Mouse (Mus musculus) mouse embryonic stem cell (cell line): ENCODE results near the gene Slc4a4.

Experiments
- in situ Hi-C, 2 experiments: fragments of 300-500 bp; cut with MboI; formaldehyde crosslinking; loops; 1 replicate in 1 of 2; 3 replicates in 1 of 2; pipeline ENCODE4 v1.14.3; 2019 to 2020; ENCODE audit warnings: low sequenced_read_pairs in 2 of 2, low pct_unique_long_range_greater_than_20kb in 1 of 2, mixed read lengths in 1 of 2; ENCODE audit not compliant: unreplicated experiment in 1 of 2

Slc4a4 gene

GRCm38 (mm10) chr5:89036147-89036546 is 149.5 kb downstream of the Slc4a4 start:
- in situ Hi-C loops: no loop called here

GRCm38 (mm10) chr5:89040814-89041213 is 154.2 kb downstream of the Slc4a4 start:
- in situ Hi-C loops: no loop called here

- in situ Hi-C loops: no loop called here
These were observed 157.2 kb downstream of the Slc4a4 start for GRCm38 (mm10) chr5:89043846-89044245.

- in situ Hi-C loops: no loop called here
These were observed 158.2 kb downstream of the Slc4a4 start for GRCm38 (mm10) chr5:89044801-89045200.

- in situ Hi-C loops: no loop called here
These were observed 165.0 kb downstream of the Slc4a4 start for GRCm38 (mm10) chr5:89051577-89051976.

GRCm38 (mm10) chr5:89052230-89052629 is 165.6 kb downstream of the Slc4a4 start:
- in situ Hi-C loops: no loop called here

- in situ Hi-C loops: no loop called here
These were observed 169.0 kb downstream of the Slc4a4 start for GRCm38 (mm10) chr5:89055656-89056055.

- in situ Hi-C loops: no loop called here
These were observed 169.8 kb downstream of the Slc4a4 start for GRCm38 (mm10) chr5:89056370-89056769.

- in situ Hi-C loops: no loop called here
These were observed 174.5 kb downstream of the Slc4a4 start for GRCm38 (mm10) chr5:89061097-89061496.

GRCm38 (mm10) chr5:89062286-89062685 is 175.7 kb downstream of the Slc4a4 start:
- in situ Hi-C loops: no loop called here

GRCm38 (mm10) chr5:89067111-89067510 is 180.5 kb downstream of the Slc4a4 start:
- in situ Hi-C loops: no loop called here

- in situ Hi-C loops: no loop called here
These were observed 181.5 kb downstream of the Slc4a4 start for GRCm38 (mm10) chr5:89068072-89068471.

GRCm38 (mm10) chr5:89070051-89070450 is 183.4 kb downstream of the Slc4a4 start:
- in situ Hi-C loops: no loop called here

- in situ Hi-C loops: no loop called here
These were observed 185.3 kb downstream of the Slc4a4 start for GRCm38 (mm10) chr5:89071957-89072356.

GRCm38 (mm10) chr5:89077711-89078110 is 191.1 kb downstream of the Slc4a4 start:
- in situ Hi-C loops: no loop called here

- in situ Hi-C loops: no loop called here
These were observed 196.9 kb downstream of the Slc4a4 start for GRCm38 (mm10) chr5:89083476-89083875.

GRCm38 (mm10) chr5:89087916-89088315 is 201.3 kb downstream of the Slc4a4 start:
- in situ Hi-C loops: no loop called here

- in situ Hi-C loops: no loop called here
These were observed 201.8 kb downstream of the Slc4a4 start for GRCm38 (mm10) chr5:89088462-89088861.

- in situ Hi-C loops: no loop called here
These were observed 203.5 kb downstream of the Slc4a4 start for GRCm38 (mm10) chr5:89090131-89090530.

- in situ Hi-C loops: no loop called here
These were observed 209.8 kb downstream of the Slc4a4 start for GRCm38 (mm10) chr5:89096371-89096770.

- in situ Hi-C loops: no loop called here
These were observed 210.7 kb downstream of the Slc4a4 start for GRCm38 (mm10) chr5:89097291-89097690.
